Mouse (Mus musculus) adrenal gland, postnatal 14 days (tissue): ENCODE results near the gene Adamts7. TPM values are rescaled to one million over a fixed set of nuclear protein-coding genes. Genes with fewer than 3 reads are reported as not detected.

ENCODE experiments used
- DNase-seq: peaks from one replicate; pipeline ENCODE4 v3.0.0; 2021; ENCODE audit warnings: mixed read lengths
- total RNA-seq: library from RNA; stranded (reverse); gene quantifications from 2 replicates; pipeline ENCODE4 v1.2.3, GENCODE M21; 2021

The Adamts7 gene
- total RNA-seq, 1 experiment from 2014 or later: 8.6 TPM

DNA sequence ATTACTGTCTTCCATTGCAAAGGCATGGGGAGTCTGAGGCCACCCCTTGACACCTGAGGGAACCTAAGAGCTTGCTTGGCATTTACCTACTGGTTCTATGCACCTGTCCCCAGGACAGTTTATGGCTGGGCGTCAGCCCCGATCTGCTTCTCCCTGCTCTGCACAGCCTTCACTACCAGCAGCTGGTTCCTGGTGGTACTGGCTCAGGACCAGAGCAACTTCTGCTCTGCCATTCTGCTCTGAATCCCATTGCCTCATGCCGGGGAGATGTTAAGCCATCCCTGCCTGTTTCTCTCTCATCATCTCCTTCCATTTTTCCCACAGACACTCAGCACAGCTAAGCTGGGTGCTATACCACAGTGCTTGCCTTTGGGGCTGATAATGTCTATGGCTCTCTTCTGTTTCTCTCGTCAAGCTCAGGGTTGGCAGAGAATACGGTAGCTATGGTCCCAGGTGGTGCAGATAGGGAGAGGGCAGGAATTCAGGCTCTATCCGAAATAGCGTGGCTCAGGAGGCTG, 35.1 kb downstream of the Adamts7 start:
- DNase-seq: no peak

DNA sequence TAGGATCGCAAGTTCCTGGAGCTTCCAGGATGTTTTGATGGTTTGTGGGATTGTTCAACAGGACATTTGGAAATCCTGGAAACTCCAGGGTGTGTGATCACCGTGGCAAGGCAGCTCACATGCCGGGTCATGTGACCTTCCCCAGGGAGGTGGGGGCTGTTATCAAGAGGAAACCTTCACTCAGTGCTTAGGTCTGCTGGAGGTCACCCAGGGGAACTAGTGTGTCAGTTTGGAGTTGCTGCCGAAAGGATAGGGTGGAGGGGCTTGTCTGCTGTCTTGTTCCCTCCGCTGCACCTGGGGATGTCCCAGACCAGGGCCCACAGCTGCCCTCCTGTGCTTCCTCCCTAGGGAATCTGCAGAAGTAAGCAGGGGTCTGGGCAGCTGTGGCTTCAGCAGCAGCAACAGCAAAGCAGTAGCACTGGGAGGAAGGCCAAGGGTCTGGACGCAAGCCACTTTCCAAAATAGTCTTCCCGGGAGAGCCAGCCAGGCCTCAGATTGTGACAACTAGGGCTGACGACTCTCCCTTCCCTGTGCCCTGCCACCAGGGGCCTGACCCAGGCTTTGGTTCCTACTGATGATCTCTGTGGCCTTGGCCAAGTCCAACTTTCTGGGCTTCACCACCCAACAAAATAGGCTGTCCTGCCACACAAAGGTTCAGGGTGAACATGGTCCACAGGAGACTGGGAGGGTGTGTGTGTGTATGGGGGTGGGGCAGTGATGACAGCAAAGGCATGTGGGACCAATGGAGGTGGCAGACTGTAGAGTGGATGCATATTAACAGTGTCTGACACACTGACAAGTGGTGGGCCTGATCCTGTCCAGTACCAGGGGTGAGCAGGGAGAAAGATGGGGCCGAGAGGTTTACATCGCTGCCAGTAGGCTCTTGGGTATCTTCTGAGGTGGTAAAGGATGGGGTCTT, 35.9 kb downstream of the Adamts7 start:
- peak; percentile 87 for DNase-seq

DNA sequence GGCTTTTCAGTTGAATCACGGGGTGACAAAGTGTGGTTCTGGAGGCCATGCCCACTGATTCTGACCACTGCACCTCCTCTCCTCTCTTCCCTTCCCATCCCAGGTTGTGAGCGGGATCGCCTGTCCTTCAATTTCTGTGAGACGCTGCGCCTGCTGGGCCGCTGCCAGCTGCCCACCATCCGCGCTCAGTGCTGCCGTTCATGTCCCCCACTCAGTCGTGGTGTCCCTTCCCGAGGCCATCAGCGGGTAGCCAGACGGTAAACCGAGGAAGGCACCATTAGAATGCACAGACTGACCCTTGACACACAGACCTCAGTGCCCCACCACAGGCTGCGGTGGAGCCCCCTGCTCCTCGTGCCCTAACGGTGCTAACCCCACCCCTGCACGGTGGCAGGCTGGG, 36.7 kb downstream of the Adamts7 start:
- DNase-seq: no peak

DNA sequence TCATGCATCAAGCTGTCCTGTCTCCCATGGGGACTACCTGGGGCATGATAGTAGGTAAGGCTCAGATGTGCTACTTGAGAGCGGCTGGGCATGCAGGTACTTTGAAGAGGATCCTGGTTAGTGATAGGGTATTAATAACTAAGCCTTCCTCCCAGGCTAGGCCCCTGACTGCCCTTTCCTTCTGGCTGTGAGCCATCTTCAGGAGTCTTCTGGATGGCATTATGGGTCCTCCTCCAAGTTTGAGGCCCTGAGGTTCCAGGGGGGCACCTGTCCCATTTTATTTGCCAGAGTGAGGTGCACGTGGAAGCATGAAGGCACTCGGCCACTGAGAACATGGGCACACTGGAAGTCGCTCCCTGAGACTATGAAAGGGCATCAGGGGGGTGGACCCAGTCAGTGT, 37.6 kb downstream of the Adamts7 start:
- DNase-seq: no peak

DNA sequence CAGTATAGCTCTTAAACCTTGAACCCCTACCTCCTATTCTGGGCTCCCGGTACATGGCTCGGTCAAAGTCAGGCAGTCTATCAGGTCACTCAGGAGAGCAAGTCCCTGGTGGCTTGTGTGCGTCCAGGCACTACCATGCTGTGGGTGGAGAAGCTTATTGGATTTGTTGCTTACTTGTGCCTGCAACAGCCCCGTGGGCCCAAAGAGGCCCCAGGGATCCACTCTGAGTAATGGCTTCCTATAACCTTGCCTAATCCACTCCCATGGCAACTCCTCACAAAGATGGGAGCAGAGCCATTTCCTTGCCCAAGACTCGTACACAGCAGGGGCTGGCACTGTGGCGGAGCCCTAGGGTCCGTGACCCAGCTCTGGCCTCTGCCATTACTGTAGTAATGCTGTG, 38.2 kb downstream of the Adamts7 start:
- DNase-seq: peak; percentile 69

DNA sequence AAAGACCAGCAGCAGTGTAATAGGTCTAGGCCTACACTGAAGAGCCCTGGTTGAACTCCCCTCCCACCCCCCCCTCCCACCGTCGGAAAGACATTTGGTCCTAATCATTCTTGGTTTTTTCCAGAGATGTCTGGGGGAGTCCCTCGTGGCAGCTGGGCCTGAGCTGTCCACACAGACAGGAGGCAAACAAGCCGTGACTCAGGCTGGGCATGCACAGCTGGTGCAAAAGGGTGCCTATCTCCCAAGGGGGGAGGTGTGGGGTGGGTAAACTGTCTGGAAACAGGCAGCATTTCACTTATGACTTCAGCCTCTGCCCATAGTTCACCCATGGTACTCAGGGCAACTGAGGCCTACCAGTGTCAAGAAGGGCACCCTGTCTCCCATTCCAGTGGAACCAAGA, 38.7 kb downstream of the Adamts7 start:
- peak; percentile 41 for DNase-seq

DNA sequence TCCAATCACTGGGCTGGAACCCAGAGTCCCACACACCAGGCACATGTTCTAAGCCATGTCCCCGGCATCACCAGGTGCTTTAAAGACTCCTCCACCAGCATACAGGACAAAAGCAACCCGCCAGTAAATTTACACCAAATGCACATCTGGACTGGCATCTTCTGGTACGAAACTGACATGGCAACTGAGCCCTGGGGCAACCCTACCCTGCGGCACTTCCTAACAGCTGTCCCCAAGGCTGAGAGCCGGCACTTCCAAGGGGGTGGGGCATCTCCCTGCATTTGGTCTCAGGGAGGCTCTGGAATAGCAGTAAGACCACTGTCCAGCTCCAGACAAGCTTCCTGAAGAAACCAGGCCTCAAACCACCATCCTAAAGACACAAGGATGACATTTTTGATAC, 40.4 kb downstream of the Adamts7 start:
- DNase-seq: no peak

DNA sequence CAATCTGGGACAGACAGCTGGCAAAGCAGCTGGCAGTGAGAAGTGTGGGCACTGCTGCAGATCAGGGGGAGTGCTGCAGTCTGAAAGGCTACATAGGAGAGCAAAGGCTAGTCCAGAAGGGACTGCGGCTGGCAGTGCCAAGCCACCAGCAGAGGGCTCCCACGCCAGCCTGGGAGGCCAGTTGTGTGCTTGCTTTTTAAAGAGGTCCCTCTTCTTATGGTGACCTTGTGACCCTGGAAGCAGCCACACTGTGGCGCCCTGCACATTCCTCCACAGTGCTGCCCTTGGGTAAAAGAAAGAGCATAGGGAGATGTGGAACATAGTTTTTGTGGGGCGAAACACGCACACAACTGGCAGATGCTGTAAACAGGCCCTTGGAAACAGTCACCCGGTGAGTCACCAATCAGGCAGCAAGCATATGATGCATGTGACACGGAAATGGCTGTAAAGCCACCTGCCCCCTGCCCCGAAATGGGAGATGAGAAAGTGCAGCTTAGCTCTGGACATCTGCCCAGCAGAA, 41.6 kb downstream of the Adamts7 start:
- peak; percentile 56 for DNase-seq

DNA sequence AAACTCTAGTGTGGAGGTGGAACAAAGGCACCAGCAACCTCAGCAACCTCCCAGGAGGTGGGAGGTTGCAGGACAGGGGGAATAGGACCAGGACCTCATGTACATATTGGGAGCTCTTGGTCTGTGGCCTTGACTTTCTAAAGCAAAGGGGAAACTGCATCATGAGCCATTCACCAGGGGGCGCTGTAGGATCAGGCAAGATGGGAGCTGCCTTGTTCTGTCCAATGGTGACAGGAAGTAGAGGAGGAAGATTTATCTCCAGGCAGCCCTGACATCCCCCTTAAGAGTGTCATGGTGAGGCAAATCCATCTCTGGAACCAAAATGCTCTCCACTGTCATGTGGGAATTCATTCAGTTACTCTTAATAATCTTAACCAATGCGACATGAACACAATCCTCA, 43.6 kb downstream of the Adamts7 start:
- DNase-seq: peak; percentile 93

DNA sequence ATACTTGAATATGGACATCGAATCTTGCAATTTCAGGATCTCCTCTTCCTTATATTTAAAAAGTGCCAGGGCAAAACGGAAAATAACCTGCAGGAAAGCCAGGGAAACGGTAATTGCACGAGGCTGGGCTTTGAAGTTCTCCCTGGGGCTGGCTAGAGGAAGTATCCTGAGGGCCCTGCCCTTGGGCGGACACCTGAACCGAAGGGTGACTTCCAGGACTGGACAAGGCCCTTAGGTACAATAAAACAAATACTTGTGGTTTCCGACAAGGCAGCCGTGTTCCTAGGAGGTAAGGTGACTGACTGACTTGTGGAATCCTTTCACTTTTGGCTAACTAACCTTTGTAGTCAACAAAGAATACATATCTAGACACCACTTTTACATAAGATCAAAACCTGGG, 44.9 kb downstream of the Adamts7 start:
- DNase-seq: no peak

DNA sequence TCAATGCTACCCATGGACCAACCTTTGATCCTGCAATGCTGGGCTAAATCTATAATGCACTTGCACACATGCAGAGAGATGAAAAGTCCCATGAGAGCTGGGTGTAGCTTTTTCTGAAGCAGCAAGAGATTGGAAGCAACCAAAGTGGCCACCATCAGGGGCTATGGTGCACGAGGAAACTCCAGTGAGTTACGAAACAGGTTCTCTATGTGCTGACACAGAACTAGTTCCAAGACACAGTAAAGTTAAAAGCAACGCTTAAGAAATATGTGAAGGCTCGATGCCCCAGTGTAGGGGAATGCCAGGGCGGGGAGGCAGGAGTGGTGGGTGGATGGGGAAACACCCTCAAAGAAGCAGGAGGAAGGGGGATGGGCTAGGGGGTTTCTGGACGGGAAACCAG, 45.8 kb downstream of the Adamts7 start:
- DNase-seq: no peak

DNA sequence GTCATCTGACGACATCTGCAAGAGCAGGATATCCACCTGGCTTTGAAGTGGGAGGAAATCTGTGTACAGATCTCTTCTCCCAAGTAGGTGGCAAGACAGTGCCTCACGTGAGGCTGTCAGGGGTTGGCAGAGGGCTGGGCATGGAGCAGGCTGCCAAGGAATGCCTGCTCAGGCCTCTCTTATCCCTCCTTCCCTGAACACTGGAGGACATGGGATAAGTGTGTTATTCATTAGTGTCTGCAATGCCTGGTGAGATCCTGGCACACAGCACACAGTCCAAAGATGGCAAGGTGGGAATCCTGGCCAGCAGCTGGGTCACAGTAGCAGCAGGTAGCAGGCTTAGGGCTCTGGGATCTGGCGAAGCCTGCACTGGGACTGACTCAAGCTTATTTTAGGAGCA, 50.3 kb downstream of the Adamts7 start:
- DNase-seq: no peak

DNA sequence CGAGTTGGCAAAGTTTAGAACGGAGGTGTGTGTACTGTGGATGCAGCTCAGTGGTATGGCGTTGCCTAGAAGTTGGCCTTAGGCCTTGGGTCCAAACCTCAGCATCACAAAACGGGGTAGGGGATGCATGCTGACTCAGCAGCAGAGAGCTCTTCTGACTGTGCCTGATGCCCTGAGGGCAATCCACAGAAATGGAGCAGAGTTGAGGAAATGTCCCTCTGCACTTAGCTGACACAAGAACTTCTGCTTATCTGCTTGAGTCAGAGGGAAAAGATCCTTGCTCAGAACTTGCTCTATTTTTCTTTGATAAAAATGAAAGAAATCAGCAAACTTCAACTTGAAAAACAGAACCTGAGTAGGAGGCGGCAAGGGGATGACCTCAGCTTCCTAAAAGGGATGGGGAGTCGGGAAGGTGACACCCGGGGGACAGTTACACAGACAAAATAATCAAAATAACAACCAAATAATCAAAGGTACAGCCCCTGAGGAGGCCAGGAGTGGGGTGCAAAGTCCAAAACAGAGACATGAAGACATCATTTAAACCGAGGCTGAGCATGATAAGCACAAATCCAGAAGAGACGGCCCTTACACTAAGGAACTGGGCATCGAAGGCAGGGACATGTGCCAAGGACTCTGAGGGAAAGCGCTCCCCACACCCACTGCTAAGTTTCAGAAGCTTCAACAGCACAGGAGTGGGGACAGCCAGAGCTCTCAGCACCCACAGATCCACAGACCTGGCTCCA, 53.6 kb downstream of the Adamts7 start:
- no peak for DNase-seq

DNA sequence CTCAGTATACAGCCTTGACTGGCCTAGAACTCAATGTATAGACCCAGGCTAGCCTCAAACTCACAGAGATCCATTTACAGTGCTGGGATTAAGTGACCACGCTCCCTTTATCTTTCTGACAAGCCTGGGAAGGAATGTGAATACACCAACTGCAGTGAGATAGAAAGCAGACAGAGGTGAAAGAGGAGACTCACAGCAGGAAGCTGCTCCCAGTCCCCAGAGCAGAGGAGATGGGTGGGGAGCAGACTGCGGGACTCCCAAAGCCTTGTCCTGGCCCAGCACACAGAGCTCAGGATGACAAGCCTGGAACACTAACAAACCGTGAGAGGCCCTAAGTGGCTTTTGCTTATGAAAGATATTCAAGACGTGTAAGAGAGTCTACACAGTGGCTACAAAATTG, 54.6 kb downstream of the Adamts7 start:
- no peak for DNase-seq

DNA sequence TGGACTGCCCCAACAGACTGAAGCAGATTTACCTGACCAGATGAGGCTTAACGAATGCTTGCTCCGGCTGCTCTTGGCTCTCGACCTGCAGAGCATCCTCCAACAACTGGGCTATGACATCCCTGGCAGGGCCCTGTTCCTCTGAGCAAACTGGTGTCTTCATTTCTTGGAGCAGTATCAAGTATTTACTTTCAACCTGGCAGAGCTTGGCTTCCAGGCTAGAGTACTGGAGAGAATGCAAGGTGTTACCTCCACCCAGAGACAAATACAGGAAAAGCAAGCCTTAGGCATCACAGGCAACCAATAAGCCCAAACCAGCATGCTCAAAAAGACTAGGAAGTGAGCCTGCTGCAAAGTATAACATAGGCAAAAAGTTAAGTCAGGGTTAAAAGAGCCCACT, 59.4 kb downstream of the Adamts7 start:
- DNase-seq: no peak

DNA sequence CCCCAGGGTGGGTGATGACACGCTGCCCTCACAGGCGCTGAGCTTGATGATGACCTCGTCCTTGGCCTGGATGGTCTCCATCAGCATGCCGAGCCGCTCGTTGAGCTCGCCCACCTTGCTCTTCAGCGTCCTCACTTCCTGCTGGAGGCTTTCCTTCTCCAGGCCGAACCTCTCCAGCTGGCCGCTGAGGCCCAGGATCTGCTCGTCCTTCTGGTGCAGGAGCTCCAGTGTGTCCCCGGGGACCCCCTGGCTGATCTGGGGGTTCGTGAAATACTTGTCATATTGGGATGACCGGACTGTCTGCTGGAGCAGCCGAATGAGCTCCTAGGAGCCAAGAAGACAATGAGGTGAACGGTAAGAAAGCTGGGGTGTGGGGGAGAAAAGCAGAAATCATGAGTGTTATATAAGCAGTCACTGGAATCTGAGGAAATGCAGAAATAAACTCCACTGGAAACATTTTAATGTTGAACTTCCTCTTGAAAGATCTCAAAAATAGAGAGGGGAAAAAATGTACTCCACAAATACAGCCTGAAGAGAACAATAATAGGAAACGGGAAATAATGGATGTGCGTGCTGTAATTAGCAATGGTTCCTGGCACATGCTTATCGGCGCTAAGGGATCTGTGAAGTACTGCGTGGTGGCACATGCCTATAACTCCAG, 63.3 kb downstream of the Adamts7 start:
- DNase-seq: no peak

DNA sequence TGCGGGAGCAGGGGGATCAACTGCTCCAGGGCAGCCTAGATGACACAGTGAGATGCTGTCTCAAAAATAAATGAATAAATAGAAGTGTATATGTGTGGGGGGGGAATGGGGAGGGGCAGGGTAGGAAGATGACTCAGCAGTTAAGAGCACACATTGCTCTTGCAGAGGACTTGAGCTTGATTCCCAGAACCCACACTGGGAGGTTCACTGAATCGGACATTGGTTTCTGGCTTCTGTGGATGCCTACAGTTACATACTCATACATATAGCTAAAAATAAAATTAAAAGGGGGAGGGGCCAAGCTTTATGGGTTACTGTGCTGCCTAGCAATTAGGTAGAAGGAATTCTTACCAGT, 63.9 kb downstream of the Adamts7 start:
- DNase-seq: no peak

DNA sequence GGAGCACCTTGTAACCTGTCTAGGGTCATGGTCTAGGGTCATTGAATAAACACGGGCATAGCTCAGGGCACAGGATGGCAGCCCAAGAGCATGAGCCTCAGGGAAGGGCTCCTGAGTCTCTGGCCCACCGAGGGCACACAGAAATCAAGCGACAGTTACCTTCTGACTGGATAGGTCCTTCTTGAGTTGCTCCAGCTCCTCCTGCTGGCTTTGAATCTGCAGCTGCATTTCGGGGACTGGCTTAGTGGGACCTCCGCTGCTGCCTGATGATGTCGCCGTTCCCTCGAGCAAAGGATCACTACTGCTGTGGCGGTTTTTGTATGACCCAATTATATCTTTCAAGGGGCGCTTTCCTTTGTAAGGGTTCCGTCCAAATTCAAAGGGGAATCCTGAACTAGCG, 64.3 kb downstream of the Adamts7 start:
- peak; percentile 35 for DNase-seq

DNA sequence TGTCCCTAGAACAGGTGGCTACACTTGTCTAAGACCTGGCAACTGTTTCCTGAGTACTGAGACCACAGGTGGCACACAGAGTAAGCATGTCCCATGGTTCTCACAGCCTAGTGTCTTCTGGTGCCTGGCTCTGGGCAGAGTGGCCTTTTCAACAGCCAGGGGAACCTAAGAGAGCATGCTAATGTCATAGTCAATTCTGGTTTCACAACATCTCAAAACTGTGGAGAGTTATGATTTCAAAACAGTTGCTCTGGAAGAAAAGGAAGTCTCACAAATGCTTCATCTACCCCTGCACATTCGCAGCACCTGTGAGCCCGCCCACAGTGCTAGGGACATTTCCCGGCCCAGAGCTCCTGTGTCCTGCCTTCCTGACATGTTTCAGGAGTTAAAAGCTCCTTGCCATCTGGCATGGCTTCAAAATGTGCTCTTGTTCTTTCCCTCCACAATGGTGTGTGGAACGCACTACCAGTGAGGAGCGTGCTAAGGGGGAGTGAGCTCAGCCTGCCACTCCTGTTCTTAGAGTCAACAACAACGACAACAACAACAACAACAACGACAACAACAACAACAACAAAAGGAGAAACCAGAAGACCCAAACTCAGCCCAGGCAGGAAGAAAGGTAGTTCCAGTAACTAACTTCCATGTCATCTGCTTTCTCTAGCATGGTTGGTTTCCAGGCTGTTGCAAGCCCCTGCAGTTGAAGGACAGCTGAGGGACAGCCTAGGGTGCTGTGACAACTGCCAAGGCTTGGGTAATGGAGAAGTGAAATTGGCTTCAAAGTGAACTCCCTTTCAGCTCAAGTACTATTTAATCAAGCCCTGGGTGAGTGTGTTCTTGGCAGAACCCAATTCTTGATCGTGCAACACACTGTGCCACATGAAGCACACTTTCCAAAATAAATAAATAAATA, 70.2 kb downstream of the Adamts7 start:
- peak; percentile 27 for DNase-seq

DNA sequence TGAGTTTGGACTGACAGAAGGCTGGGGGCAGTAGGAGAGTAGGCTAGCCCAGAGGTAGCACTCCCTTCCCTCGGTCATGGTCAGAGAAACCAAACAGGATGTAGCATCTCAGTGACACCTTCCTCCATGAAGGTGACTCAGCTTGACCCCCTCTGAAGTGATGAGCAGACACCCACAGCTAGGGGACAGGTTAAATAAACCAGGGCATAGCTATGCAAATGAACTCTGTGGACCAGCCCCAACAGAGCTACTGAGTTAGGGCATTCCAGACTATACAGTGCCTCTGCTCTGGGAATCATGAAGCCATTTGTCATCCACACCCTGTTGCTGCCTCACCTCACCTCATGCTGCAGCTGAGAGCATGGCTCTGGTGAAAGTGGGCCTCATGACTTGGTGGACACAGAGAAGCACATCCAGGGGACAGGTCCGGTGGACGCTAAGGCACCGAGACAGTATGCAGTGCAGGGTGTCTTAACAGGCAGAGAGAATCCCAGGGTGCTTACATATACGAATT, 71.1 kb downstream of the Adamts7 start:
- DNase-seq: no peak

DNA sequence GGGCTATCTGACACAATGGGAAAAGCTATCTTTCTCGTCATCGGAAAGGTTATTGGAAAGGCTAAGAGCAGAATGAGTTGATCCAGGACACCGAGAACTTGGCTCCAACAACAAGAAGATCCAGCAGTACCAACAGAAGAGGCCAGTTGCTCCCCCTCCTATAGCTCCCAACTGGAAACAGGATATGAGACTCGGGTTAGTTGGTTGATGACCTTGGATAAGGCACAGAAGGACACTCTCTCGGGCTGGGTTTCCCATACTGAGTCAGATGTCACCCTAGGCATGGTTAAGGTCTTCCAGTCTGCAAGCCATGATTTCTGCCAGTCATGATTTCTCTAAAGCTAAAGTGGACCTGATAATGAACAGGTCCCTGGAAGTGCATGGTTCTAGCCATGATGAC, 71.9 kb downstream of the Adamts7 start:
- no peak for DNase-seq
